Mouse (Mus musculus) right cerebral cortex, postnatal 4 days (tissue): ENCODE data around the gene Gan.
A peak's percentile ranks its signal among the peaks of the same experiment; 100 is the strongest.

Experiments
- DNase-seq: peaks from one replicate; pipeline ENCODE4 v3.0.0-alpha.2; 2022

The Gan gene

DNA sequence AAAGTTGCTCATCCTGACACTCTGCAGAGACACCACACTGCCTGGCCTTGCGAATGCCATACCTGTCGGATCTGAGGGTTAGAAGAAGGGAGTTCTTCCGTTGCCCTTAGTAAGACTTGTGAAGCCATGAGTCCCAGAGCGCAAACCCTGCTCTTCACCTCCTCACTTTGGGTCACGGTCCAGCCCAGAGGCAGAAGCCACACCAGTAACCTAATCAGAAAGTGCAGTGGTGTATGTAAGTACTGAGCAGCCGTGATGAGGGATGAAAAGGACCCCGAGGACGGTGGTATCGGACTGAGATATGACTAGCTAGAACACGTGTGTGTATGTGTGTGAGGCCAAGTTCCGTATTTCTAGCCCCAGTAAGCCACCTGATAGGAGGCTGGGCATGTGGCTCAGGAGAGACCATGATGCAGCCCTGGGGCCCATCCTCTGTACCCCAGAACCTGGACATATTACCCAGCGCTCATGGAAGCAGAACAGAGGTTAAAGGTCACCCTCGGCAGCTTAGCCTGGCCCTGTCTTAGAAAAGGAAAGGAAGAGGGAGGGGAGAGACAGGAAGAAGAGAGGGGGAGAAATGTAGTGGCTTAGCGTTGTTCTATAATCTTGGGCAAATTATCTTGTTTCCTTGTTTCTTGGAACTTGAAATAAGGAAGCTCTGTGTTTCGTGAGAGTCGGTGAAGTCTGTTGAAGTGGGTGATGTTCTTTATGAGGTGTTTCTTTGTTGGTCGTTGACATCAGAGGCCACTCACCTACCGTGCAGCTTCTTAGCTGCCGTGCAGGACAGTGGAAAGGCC is 43.5 kb downstream of the Gan start:
- DNase-seq: no peak

DNA sequence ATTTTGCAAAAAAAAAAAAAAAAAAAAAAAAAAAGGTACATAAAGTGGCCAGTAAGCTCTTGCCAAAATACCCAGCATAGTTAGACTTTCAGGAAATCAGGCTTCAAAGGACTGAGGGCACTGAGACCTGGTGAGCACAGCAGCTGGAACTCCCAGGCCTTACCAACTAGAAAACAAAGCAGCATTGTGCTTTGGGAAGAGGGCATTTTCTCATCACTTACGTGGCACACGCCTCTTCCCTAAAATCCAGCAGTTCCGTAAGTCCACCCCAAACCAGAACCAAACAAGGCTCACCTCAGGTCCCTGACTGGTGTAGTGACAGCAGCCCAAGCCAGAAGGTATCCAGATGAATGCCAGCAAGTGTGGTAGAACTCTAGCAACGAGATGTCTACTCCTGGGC is 45.1 kb downstream of the Gan start:
- DNase-seq: no peak

DNA sequence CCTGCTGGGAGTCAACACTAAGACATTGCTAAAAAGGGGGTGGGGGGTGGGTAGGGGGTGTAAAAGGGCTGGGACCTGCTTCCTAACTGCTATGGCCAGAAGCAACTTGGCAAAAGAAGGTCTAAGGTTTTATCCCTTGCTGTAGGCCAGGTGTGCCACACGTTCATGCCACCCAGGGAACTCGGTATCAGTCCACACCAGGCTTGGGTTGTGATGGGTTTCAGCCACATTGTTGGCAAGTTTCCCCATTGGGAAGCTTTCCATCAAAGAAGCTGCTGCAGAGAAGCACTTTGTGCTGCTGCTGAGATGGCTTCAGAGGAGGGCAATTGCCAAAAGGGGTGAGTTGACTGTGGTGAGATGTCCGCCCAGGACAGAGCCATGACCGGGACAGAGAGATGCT is 47.9 kb downstream of the Gan start:
- DNase-seq: no peak

DNA sequence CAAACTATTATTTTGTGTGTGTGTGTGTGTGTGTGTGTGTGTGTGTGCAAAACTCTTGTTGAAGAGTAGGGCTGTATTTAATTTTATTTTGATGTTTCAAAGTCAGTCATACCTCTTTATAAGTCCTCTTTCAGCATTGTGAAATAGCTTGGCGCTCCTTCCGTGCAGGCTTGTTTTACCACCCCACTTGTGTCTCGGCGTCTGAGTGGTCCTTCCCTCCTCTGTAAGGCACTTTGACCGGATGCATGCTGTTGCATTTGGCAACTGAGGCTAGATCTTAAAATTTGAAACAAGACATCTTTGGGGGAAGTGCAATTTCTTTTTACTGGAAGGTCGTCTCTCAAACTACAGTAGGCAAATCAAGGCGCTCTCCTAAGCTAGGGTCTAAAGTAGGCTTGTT is 48.7 kb downstream of the Gan start:
- DNase-seq: no peak

DNA sequence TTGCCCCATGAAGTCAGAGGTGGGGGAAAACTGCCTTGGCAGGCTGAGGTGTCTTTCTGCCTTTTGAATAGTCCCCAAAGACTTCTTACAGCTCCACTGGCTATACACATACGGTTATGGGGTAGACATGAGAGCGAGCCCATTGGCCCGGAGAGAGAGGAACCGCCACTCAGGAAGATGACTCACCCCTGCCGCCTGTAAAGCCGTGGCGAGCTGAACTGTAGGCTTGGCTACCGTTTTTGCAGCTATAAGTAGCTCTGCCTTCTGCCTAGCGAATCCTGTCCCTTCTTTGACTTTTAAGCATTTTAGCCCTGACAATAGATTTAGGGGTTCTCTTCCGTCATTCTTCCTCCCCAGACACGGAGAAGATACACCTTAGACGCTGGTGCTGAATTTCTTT is 51.2 kb downstream of the Gan start:
- no peak for DNase-seq

DNA sequence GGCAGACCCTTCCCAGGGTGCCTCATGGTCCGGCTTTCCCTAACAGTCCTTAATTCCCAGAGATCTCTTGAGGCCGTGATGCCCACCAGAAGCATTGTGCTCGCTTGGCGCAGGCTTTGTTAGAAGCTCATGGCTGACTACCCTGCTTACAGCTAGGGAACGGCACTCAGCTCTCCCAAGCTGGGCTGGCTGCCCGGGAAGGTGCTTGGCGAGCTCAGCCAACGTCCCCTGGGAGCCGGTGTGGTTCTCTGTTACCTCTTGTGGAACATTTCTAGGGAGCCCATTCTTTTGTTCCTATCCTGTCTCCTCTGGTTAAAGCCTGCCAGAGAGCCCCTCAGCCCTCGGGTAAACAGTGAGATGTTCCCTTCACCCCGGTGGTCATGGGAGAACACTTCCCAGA is 54.2 kb downstream of the Gan start:
- DNase-seq: no peak

DNA sequence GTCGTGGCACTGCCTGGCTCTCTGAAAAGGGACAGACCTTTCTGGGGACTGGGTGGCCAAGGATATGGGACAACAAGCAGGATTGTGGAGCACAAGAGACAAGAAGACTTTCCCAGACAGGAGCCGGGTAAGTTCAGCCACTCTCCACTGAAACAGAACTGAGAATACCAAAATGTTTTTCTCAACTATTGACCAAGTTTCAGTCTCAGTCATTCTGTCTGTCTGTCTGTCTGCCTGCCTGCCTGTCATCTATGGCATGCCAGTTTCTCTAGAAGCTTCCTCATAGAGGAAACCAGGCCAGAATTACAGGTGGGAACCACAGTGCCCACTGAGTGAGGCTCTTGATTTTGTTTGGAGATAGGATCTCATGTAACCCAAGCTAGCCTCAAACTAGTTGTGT is 59.8 kb downstream of the Gan start:
- no peak for DNase-seq

DNA sequence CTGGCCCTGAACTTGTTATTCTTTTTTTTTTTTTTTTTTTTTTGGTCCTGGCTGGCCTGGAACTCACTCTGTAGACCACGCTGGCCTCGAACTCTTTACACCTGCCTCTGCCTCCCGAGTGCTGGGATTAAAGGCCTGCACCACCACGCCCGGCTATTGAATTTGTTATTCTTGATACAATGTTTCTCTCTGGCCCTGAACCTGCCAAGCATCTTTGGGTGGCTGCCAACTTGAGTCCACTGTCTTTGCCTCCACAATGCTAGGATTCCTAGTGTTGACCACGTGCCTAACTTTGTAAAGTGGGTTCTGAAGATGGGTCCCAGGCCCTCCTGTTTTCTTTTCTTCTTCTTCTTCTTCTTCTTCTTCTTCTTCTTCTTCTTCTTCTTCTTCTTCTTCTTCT is 64.5 kb downstream of the Gan start:
- no peak for DNase-seq

DNA sequence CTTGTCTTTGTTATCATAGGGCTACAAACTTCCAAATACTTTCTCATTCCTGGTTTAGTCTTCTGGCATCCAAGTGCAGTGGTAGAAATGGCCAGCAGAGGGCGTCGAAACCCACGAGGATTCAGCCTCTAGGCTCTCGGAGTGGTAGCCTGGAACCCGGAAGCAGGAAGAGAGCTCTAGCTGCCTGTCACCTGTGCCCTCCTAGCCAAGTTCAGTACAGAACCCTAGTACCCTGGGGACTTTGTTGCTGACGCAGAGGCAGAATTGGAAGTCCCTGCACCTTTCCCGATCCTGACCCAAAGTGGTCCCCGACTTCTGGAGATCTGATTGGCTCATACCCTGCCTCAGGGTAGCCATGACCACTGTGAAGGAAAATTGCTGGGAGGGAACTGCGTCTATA is 66.7 kb downstream of the Gan start:
- peak; percentile 93 for DNase-seq

DNA sequence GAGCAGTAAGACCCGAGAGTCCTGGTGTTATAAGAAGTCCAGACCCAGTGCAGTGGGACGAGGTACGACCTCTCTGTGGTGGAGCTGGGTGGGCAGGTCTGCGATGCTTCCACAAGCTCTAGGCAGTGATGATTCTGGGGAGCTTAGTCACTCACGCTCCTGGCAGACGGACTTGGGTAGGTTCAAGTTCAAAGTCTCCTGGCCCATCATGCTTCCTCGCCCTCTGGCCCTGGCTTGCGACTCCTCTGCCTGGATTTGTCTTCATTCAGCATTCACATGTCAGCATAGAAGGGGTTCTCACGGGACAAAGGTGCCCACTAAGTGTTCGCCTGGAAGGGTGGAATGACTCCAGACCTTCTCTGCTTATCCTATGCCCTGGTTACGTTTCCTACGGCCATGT is 68.4 kb downstream of the Gan start:
- no peak for DNase-seq

DNA sequence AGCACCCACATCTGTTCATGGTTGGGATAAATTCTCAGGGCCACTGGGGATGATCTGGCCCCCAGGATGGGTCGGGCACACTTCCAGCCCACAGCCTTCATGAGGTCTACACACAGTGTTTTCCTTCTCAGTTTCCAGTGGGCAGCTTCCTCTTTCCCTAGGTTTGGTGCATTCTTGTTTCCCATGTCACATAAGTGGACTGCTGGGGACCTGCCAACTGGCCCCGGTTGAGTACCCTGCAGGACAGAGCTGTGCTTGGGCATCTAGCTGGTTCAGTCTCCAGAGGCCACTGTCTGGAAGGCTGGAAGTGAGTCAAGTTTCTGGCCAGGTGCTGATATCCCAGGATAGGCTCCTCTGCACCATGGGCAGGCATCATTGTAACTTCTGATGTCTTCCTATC is 69.4 kb downstream of the Gan start:
- no peak for DNase-seq

DNA sequence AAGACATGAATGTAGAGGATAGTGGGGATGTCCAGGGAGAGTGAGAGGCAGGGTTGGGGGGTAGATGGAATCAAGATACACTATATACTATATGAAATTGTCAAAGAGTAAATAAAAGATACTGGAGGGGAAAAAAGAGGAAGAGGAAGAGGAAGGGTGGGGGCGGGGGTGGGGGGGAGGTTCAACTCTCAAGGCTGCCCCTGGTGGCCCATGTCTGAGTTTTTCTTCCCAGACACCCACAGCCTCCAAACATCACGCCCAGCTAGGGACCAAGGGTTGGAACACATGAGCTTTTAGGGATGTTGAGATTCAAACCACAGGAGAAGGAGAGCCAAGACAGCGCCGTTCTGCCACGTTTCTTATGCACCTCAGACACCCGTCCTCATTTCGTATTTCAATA is 75.3 kb downstream of the Gan start:
- no peak for DNase-seq

DNA sequence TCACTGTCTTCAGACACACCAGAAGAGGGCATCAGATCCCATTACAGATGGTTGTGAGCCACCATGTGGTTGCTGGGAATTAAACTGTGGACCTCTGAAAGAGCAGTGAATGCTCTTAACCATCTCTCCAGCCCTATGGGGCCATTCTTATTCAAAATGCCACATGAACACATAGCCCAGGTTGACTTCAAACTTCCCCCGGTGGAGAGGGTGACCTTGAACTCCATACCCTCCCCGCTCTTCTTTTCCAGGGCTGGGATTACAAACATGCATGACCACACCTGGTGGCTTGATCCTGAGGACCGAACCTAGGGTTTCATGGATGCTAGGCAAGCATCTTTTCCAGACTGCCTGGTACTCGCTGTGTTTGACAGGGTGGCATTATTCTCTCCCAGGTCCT is 78.6 kb downstream of the Gan start:
- DNase-seq: no peak

DNA sequence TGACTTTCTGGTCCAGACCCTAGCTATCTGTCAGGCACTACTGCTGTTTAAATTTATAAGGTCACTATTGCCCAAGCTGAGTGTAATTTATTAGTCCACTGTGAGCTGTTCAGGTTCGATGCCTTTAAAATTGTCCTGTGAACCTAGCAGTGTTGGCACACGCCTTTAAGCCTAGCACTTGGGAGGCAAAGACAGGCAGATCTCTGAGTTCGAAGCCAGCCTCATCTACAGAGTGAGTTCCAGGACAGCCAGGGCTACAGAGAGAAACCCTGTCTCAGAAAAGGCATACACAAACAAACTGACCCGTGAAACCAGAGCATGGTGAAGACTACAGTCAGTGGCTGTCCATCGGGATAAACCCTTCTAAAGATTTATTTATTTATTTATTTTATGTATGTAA is 82.4 kb downstream of the Gan start:
- no peak for DNase-seq

DNA sequence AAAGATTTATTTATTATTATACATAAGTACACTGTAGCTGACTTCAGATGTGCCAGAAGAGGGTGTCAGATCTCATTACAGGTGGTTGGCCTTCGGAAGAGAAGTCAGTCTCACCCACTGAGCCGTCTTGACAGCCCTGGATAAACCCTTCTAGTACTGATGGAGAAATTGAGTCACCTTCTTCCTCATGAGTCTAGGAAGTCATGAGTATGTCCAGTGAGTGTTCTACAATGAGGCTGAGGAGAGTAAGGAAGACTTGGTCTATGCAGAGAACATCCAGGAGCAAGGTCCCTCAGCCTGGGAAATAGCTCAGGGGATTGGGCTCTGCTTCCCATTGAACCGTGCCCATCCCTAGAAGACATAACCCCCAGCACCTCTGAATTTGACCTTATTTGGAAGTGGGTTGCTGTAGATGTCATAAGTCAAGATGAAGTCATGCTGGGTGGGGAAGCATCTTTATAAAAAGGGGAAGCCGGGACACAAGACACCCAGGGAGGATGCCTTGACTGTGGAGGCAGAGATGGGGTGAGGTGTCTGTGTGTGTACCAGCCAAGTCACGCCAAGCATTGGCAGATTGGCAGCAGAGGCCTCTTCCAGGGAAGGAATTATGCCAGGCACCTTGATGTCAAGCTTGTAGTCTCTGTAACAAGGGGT is 83.0 kb downstream of the Gan start:
- no peak for DNase-seq

DNA sequence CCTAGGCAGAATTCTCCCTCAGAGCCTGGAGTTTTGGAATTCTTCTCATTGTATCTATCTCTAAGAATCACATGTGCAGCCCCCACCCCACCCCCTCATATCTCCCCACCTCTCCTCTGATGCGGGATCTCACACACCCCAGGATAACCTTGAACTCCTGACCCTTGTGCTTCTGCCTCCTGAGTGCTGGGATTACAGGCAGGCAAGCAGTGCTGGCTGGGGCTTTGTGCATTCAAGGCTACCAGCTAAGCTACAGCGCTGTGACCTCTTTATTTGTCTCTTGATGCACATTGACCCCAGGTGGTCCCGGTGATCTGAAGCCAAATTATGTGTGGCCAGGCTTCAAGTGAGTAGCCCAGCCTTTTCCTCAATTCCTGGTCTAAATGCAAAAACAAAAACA is 83.9 kb downstream of the Gan start:
- DNase-seq: no peak

DNA sequence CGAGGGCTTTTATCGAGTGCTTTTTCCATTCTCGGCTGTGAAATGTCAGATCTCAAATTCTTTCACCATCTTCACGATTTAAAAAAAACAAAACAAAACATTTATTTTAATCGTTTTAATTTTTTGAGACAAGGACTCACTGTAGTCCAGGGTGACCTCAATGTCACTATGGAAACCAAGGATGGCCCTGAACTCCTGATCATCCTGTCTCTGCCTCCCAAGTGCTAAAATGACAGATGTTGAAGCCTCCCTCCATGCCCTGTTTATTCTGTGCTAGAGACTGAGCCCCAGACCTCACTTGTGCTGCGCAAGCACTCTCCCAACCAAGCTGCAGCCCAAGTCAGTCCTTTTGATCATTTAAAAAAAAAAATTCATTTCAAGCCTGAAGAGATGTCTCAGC is 84.4 kb downstream of the Gan start:
- DNase-seq: no peak

DNA sequence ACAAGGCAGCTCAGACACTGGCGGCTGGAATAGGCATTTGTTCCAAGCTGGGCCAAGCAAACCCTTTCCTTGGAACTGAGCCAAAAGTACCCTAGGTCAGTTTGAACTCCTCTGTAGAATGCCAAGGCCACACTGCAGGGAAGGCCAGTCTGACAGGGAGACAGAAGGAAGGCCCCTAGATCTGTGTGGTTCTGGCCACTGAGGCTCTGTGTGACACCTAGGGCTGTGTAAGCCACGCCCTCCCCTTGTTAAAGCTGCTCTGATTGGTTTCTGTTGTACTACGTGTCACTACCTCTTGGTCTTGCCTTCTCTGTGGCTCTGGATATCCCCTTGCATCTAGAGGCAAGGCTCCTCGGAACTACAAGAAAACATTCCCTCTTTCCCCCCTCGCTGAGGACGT is 86.7 kb downstream of the Gan start:
- DNase-seq: no peak

DNA sequence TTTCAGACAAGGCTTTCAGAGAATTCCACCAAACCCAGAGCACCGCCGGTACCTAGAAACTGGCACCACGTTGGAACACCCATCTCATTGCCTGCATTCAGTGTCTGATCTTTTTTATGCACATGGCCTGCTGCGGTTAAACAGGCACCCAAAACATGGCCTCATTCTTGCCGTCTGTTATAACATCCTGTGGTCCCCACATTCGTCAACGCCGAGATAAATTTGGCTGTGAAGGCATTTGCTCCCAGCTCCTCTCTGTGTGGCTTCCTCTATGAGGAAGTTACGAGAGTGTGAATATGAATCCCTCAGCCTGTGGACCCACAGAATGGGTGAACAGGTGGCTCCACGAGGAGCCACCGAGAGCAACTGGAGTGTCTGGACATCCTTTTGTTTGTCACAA is 90.4 kb downstream of the Gan start:
- no peak for DNase-seq

DNA sequence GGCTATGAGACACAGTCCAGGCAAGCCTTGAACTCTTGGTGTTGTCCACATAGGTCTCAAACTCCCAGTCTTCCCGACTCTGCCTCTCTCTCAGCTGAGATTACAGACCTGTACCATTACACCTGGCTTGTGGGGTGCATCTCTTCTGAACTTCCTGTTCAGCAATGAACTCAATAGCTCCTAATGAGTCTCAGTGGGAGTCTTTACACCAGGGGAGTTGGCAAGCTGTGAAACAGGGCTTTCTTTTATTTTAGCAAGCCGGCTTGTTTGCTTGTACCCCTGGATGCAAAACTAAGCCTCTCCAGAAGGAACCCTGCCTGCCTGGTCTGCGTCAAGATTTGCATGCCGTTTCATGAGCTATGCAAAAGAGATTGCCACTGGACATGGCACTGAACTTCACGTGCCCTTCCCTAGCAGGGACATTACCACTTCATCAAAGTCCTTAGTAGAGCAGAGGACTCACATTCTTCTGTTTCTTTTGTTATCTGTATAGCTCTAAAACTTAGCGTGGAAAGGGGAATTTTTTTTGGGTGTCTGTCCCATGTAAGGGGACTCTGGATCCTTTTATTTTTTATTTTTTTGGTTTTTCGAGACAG is 93.2 kb downstream of the Gan start:
- DNase-seq: no peak

DNA sequence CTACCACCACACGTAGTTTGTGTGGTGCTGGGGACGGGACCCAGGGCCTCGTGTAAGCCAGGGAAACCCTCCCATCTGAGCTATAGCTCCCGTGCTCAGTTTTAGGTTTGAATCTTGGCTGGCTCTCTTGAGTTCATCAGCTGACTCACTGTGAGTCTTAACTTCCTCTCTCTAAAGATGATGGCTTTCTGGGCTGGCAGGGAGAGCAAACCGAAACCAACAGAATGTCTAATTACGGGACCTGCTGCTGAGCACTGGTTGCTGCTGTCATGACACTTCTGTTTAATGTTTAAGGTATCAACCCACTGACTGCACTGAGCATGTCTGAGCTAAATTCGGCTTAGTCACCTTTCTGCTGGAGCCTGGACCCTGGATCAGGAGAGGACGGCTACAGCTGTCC is 94.7 kb downstream of the Gan start:
- no peak for DNase-seq

DNA sequence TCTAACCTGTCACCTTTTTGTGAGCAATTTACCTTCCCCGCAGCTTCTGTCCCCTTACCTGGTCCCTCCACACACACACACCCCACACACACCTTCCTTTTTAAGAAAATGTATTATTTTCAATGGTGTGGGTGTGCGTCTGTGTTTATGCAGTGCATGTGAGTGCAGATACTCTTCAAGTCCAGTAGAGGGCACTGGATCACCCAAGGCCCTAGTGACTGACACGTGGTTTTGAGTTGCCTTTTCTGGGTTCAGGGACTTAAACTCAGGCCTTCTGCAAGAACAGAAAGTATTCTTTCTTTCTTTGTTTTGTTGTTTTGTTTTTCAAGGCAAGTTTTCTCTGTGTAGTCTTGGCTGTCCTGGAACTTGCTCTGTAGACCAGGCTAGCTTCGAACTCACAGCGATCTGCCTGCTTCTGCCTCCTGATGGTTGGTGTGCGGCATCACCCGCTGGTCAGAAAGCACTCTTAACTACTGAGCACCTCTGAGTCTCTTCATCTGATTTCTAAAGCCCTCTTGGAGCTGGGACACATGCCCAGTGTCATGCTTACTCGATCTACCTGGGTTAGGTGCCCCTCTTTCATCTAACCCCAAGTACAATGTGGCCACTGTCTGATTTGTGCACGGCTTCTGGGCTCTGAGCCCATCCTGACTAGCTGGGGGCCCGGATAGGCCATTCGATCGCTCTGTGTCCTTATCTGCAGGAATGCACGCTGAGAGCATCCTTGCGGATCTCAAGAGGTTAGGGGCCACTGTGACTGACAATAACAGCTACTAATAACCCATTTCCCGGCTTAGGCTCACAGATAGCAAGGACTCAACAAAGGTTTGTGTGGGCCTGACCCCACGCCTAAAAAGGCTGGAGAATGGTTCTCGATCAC is 95.7 kb downstream of the Gan start:
- DNase-seq: no peak

DNA sequence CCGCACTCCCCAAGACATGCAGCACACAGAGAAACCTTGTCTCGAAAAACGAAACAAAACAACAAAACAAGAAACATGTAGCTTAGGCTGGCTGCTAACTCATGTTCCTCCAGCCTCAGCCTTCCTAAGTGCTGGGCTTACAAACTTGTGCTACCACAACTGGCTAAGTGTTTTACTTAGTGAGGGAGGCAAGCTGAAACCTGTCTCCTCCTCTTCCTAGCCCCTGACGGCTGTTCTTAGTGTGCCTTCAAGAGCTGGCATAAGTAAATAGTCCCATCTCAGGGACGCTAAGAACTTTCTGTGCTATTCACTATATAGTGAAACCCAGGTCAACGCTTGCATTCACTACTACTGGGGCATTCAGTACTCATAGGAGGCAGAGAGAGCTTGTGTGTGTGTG is 96.6 kb downstream of the Gan start:
- DNase-seq: no peak
